Mouse (Mus musculus) ES-Bruce4 (cell line): ENCODE data around the gene Nxph3. TPM values are rescaled to one million over a fixed set of nuclear protein-coding genes. Genes with fewer than 3 reads are reported as not detected.

Experiments used
- H3K27ac ChIP-seq: 2 replicates; pipeline ENCODE4 v1.5.1; 2012; ENCODE audit warnings: low read length, inconsistent platforms; ENCODE audit not compliant: insufficient read depth
- H3K27me3 ChIP-seq: 2 replicates; pipeline ENCODE4 v1.6.1; 2012; ENCODE audit warnings: mild to moderate bottlenecking, low read length, inconsistent platforms; ENCODE audit not compliant: control insufficient read depth, poor library complexity, insufficient read depth, severe bottlenecking
- H3K36me3 ChIP-seq: 2 replicates; pipeline ENCODE4 v1.6.1; 2012; ENCODE audit warnings: inconsistent platforms, mild to moderate bottlenecking, low read length, moderate library complexity; ENCODE audit not compliant: control insufficient read depth, poor library complexity, insufficient read depth, severe bottlenecking
- H3K4me1 ChIP-seq: one replicate; pipeline ENCODE4 v1.8.1; 2011; ENCODE audit warnings: low read length; ENCODE audit not compliant: control insufficient read depth, insufficient read depth
- H3K4me3 ChIP-seq: 2 replicates; pipeline ENCODE4 v1.5.1; 2011; ENCODE audit warnings: low read depth, mild to moderate bottlenecking, low read length
- H3K9ac ChIP-seq: 2 replicates; pipeline ENCODE4 v1.6.1; 2012; ENCODE audit warnings: low read depth, mild to moderate bottlenecking, inconsistent platforms; ENCODE audit not compliant: poor library complexity, severe bottlenecking
- H3K9me3 ChIP-seq: replicated peaks from 2 replicates; pipeline ENCODE4 v1.6.1; 2012; ENCODE audit warnings: mild to moderate bottlenecking, low read length, inconsistent platforms; ENCODE audit not compliant: control insufficient read depth, poor library complexity, insufficient read depth, severe bottlenecking
- CTCF ChIP-seq: IDR thresholded peaks from one replicate; pipeline ENCODE4 v1.8.1; 2011; ENCODE audit warnings: low read depth, low read length
- EP300 ChIP-seq: IDR thresholded peaks from 2 replicates; pipeline ENCODE4 v1.6.1; 2011; ENCODE audit warnings: low read depth, low read length; ENCODE audit not compliant: insufficient read depth
- POLR2A ChIP-seq: IDR thresholded peaks from one replicate; pipeline ENCODE4 v1.8.1; 2011; ENCODE audit warnings: low read length; ENCODE audit not compliant: insufficient read depth
- polyA plus RNA-seq: library from polyadenylated mRNA; stranded (reverse); fragments of >200 nt; gene quantifications from 2 replicates; pipeline ENCODE4 v1.2.4, GENCODE M21; 2011; ENCODE audit warnings: low read depth; ENCODE audit not compliant: missing spikeins, insufficient read depth, insufficient read length

Gene Nxph3
- polyA plus RNA-seq, 1 experiment = 0.85 TPM

DNA sequence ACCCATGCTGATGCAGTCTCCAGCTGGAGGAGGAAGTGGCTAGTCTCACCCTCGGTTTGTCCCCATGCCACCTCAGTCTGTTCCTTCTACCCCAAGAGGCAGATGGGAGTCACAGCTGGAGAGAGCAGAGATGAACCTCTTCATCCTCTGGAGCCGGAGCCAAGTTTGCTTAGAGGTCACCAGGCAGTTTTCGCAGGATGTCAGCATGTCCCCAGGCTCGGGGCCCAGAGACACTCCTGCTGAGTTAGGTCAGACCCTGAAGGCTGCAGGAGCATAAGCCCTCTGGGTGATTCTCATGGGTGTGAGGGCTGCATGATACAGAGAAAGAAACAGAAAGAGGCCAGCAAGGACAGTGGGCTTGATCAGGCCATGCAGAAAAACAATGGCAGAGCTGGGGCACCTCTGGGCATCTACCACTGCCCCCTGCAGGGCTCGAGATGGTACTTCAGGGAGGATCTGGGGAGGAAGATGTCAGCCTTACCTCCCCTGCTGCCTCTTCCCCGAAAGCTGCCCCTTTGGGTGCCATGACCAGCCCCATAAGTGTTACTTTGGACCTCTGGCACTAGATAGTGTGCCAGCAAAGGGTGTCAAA lies 5.1 kb downstream of the Nxph3 start:
- no peaks in the 10 kb centered on the region for H3K36me3 ChIP-seq
- TF ChIP-seq EP300 = no peak
- peak; percentile 72 for TF ChIP-seq CTCF
- no peak for TF ChIP-seq POLR2A
- H3K9ac ChIP-seq = no peak overlapping the region
- H3K9me3 ChIP-seq = no peaks in the 10 kb centered on the region
- no peak overlapping the region for H3K4me3 ChIP-seq
- no peaks in the 10 kb centered on the region for H3K27me3 ChIP-seq
- no peak overlapping the region for H3K27ac ChIP-seq
- peaks cover 2% of the 10 kb centered on the region for H3K4me1 ChIP-seq

- no peaks in the 10 kb centered on the region for H3K36me3 ChIP-seq
- peaks cover 2% of the 10 kb centered on the region for H3K4me1 ChIP-seq
- H3K9ac ChIP-seq = no peak overlapping the region
- no peak overlapping the region for H3K4me3 ChIP-seq
- TF ChIP-seq CTCF = no peak
- TF ChIP-seq EP300 = no peak
- TF ChIP-seq POLR2A = no peak
- H3K27me3 ChIP-seq = no peaks in the 10 kb centered on the region
- H3K27ac ChIP-seq = no peak overlapping the region
- H3K9me3 ChIP-seq = no peaks in the 10 kb centered on the region
Measured at GRCm38 (mm10) chr11:95508211-95508926, 6.0 kb downstream of the Nxph3 start.

DNA sequence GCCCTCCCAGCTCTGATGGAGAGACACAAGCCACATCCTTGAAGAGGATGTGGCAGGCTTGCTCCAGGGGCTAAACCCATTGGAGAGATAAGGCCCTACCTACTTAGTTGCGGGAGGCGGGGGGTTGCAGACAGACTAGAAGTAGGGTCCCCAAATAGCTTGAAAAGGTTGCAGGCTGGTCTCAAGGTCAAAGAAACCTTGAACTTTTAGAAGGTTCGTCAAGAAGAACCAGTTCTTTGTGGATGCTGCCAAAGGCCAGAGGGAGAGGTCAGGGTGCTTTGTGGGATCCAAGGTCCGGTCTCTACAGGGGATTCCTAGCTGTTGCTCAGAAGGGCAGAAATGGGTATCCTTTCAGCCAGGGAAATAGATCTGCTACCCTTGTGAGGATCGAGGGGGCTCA lies 6.6 kb downstream of the Nxph3 start:
- Histone ChIP-seq H3K9me3 (no peaks in the 10 kb centered on the region), H3K4me3 (no peak overlapping the region), H3K9ac (no peak overlapping the region), H3K4me1 (peaks cover 2% of the 10 kb centered on the region), H3K27me3 (no peaks in the 10 kb centered on the region), H3K36me3 (no peaks in the 10 kb centered on the region), H3K27ac (no peak overlapping the region)
- TF ChIP-seq CTCF (no peak), EP300 (no peak), POLR2A (no peak)

DNA sequence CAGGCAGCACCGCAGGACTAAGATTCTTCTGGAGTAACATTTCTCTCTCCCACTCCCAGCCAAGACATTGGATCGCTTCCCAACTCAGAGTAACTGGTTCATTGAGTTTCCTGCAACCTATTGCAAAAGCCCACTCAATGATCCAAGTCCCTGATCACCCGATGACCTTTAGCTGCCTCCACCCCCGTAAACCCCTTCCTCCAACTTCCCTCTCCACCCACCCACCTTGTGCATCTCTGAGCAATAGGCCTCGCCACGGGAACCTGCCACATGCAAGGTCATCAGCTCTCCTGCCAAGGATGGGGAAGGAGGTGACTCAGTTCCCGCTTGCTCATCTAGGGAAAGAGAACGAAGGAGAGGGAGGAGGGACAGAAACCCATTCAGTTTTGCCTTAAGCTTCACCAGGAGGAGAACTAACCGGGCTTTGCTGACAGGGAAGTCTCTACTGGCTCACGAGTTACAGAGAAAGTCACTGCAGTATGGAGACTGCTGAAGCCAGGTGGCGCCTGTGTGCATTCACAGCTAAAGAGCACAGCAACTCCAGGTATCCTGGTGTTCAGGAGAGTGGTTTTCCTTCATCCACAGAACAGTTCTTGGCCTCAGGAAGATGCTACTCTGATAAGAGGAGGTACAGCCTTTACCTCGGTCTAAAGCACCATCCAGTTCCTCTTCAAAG lies 7.2 kb downstream of the Nxph3 start:
- no peaks in the 10 kb centered on the region for H3K9me3 ChIP-seq
- no peaks in the 10 kb centered on the region for H3K36me3 ChIP-seq
- H3K4me1 ChIP-seq = peaks cover 2% of the 10 kb centered on the region
- peak; percentile 71 for TF ChIP-seq CTCF
- no peak for TF ChIP-seq POLR2A
- no peak for TF ChIP-seq EP300
- no peaks in the 10 kb centered on the region for H3K27me3 ChIP-seq
- no peak overlapping the region for H3K9ac ChIP-seq
- no peak overlapping the region for H3K27ac ChIP-seq
- no peak overlapping the region for H3K4me3 ChIP-seq

- no peaks in the 10 kb centered on the region for H3K9me3 ChIP-seq
- H3K4me1 ChIP-seq = peaks cover 2% of the 10 kb centered on the region
- no peak overlapping the region for H3K27ac ChIP-seq
- H3K9ac ChIP-seq = no peak overlapping the region
- TF ChIP-seq EP300 = no peak
- TF ChIP-seq POLR2A = no peak
- TF ChIP-seq CTCF = no peak
- H3K27me3 ChIP-seq = no peaks in the 10 kb centered on the region
- no peaks in the 10 kb centered on the region for H3K36me3 ChIP-seq
- H3K4me3 ChIP-seq = no peak overlapping the region
Measured at GRCm38 (mm10) chr11:95504271-95504731, 10.1 kb downstream of the Nxph3 start.
